Comparison of ENCODE assay signal across 20 mouse cellular contexts in the genomic region with DNA sequence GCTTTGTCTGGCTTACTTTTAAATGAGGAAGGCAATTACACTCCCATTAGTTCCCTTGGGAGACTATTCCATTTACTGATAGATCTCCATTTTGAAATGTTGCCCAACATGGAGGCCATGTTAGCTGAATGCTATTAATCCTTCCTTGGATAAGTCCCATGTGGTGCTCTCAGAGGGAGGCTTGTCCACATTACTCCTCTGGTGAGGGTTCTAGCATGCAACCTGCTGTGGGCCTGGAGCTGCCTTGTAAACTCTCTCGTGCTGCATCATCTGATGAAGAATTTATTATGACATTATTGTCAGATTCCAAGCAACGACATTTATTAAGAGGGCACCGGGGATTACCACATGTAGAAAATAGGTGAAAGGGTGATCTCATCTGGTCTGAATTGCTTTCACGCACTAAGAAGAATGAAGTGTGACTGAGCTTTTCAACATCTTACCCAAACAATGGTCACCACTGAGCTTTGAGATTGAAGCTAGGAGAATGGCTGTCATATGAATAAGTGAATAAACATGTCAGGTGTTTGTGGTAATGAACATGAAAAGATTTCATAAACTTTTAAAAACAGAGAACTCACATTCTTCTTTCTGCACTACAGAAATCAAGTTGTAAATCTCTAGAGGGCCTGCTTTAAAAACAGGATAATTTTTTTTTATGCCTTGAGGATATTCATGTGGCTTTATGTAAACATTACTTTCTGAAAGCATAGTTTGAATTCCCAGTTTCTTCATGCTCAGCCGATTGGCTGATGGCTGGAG.
DNase-seq lines count a peak whose midpoint lies in the region; ATAC-seq lines count a peak whose summit lies in the region.
"Had no signal": no experiment of that assay in that cellular context is flagged by ENCODE, and none has a peak within 500 bp of the region (broad histone marks: within the 10 kb centered on the region; RNA-seq: fewer than 3 reads in every experiment).

No protein-coding gene starts in this region.

- no peaks in the 10 kb centered on the region for H3K36me3 ChIP-seq in limb, embryonic 11.5 days (ENCODE audit: control insufficient read depth, insufficient read depth, low read length)
- H3K36me3 ChIP-seq in limb, embryonic 10.5 days: no peaks in the 10 kb centered on the region
- no peaks in the 10 kb centered on the region for H3K36me3 ChIP-seq in neural tube, embryonic 14.5 days (ENCODE audit: control insufficient read depth, insufficient read depth, low read length)
- no peaks in the 10 kb centered on the region for H3K36me3 ChIP-seq in neural tube, embryonic 15.5 days
- H3K36me3 ChIP-seq: forebrain, embryonic 12.5 days had no signal

- no peak overlapping the region for H3K9ac ChIP-seq in limb, embryonic 11.5 days (ENCODE audit: low read length)
- no peak overlapping the region for H3K9ac ChIP-seq in neural tube, embryonic 14.5 days (replicated peaks; ENCODE audit: low read depth, low read length)
- H3K9ac ChIP-seq in neural tube, embryonic 15.5 days (replicated peaks): no peak overlapping the region
- H3K9ac ChIP-seq: forebrain, embryonic 12.5 days had no signal

- H3K27ac ChIP-seq in limb, embryonic 11.5 days (replicated peaks; ENCODE audit: low read depth, low read length): no peak overlapping the region
- H3K27ac ChIP-seq in limb, embryonic 10.5 days: no peak overlapping the region
- H3K27ac ChIP-seq in neural tube, embryonic 14.5 days (ENCODE audit: low read depth, low read length): no peak overlapping the region
- no peak overlapping the region for H3K27ac ChIP-seq in neural tube, embryonic 15.5 days (replicated peaks)
- H3K27ac ChIP-seq: forebrain, embryonic 12.5 days had no signal

- peak; percentile 44; the same call in 1 of the 2 replicates for ATAC-seq in limb, embryonic 11.5 days (ENCODE audit: insufficient number of reproducible peaks, low FRiP score, low TSS enrichment, low read depth)
- ATAC-seq in neural tube, embryonic 14.5 days (ENCODE audit: low read depth): peak; percentile 61; the same call in 1 of the 2 replicates
- no peak for ATAC-seq in neural tube, embryonic 15.5 days (ENCODE audit: low FRiP score)
- ATAC-seq: hindbrain, embryonic 16.5 days; intestine, postnatal 0 days had no signal

- H3K4me1 ChIP-seq in limb, embryonic 11.5 days (ENCODE audit: control insufficient read depth, insufficient read depth, low read length): peaks cover 6% of the 10 kb centered on the region; the same call in 1 of the 2 replicates
- peaks cover 18% of the 10 kb centered on the region for H3K4me1 ChIP-seq in limb, embryonic 10.5 days
- no peaks in the 10 kb centered on the region for H3K4me1 ChIP-seq in neural tube, embryonic 14.5 days (ENCODE audit: control insufficient read depth, insufficient read depth, low read length)
- no peaks in the 10 kb centered on the region for H3K4me1 ChIP-seq in neural tube, embryonic 15.5 days
- H3K4me1 ChIP-seq: forebrain, embryonic 12.5 days had no signal

- WGBS in limb, embryonic 11.5 days: 61% methylated on average over 5 of the region's 5 CpGs
- 79% methylated on average over 5 of the region's 5 CpGs for WGBS in limb, embryonic 10.5 days
- WGBS in neural tube, embryonic 14.5 days: 52% methylated on average over 5 of the region's 5 CpGs
- WGBS in neural tube, embryonic 15.5 days: 53% methylated on average over 5 of the region's 5 CpGs

- H3K9me3 ChIP-seq in limb, embryonic 11.5 days (ENCODE audit: control insufficient read depth, low read length): no peaks in the 10 kb centered on the region
- H3K9me3 ChIP-seq in limb, embryonic 10.5 days (replicated peaks): no peaks in the 10 kb centered on the region
- H3K9me3 ChIP-seq in neural tube, embryonic 14.5 days (ENCODE audit: control insufficient read depth, low read length): no peaks in the 10 kb centered on the region
- H3K9me3 ChIP-seq in neural tube, embryonic 15.5 days (replicated peaks): no peaks in the 10 kb centered on the region
- H3K9me3 ChIP-seq: forebrain, embryonic 12.5 days had no signal

- no peaks in the 10 kb centered on the region for H3K27me3 ChIP-seq in limb, embryonic 11.5 days (ENCODE audit: control insufficient read depth, insufficient read depth, low read length)
- no peaks in the 10 kb centered on the region for H3K27me3 ChIP-seq in limb, embryonic 10.5 days (ENCODE audit: low read depth, poor library complexity, severe bottlenecking)
- H3K27me3 ChIP-seq in neural tube, embryonic 14.5 days (ENCODE audit: control insufficient read depth, insufficient read depth, low read length): no peaks in the 10 kb centered on the region
- H3K27me3 ChIP-seq in neural tube, embryonic 15.5 days (replicated peaks): no peaks in the 10 kb centered on the region
- H3K27me3 ChIP-seq: forebrain, embryonic 12.5 days had no signal

- H3K4me2 ChIP-seq in limb, embryonic 11.5 days (ENCODE audit: low read depth, severe bottlenecking): no peak overlapping the region
- H3K4me2 ChIP-seq in neural tube, embryonic 14.5 days (ENCODE audit: low read depth, low read length): no peak overlapping the region
- H3K4me2 ChIP-seq in neural tube, embryonic 15.5 days: no peak overlapping the region
- H3K4me2 ChIP-seq: forebrain, embryonic 12.5 days; heart, embryonic 11.5 days had no signal

- no peak overlapping the region for H3K4me3 ChIP-seq in limb, embryonic 11.5 days (ENCODE audit: low read depth, low read length)
- H3K4me3 ChIP-seq in limb, embryonic 10.5 days: no peak overlapping the region
- H3K4me3 ChIP-seq in neural tube, embryonic 14.5 days (ENCODE audit: low read depth, low read length): no peak overlapping the region
- no peak overlapping the region for H3K4me3 ChIP-seq in neural tube, embryonic 15.5 days (replicated peaks)
- H3K4me3 ChIP-seq: forebrain, embryonic 12.5 days had no signal

- peak; percentile 29 for DNase-seq in embryo, embryonic 10.5 days (ENCODE audit: low spot score)
- DNase-seq in embryo, embryonic 9.5 days (ENCODE audit: extremely low spot score): no peak
- DNase-seq in limb, embryonic 11.5 days (ENCODE audit: low spot score): no peak
- DNase-seq in limb, embryonic 10.5 days (ENCODE audit: low spot score): no peak
- DNase-seq in thymus, adult 18-20 months: no peak
- no peak for DNase-seq in layer of hippocampus, postnatal 14 days (ENCODE audit: low spot score in 2 of 2)
- DNase-seq: adrenal gland, postnatal 14 days; cerebellum, adult 2 months; gastrocnemius, postnatal 36 days; heart, postnatal 14 days; kidney, postnatal 25 days; liver; lung, adult 2 months; right cerebral cortex, adult 18-20 months had no signal
